In genomic region chr2:144692777-144693176, GRCm38 (mm10) we compare ENCODE assay signal across 20 mouse cellular contexts.
"Had no signal": no experiment of that assay in that cellular context is flagged by ENCODE, and none has a peak within 500 bp of the region (broad histone marks: within the 10 kb centered on the region; RNA-seq: fewer than 3 reads in every experiment).

No protein-coding gene starts in this region.

- H3K9me3 ChIP-seq: intestine, embryonic 15.5 days; limb, embryonic 13.5 days; liver, embryonic 12.5 days; liver, embryonic 15.5 days; midbrain, embryonic 10.5 days; midbrain, embryonic 15.5 days; stomach, embryonic 15.5 days had no signal

- DNase-seq: kidney, adult 11 months; kidney, postnatal 25 days; layer of hippocampus, postnatal 36 days; liver; lung, postnatal 14 days; right cerebral cortex, adult 18-20 months; right cerebral cortex, postnatal 14 days; right cerebral cortex, postnatal 4 days; thymus, postnatal 25 days had no signal

- H3K4me3 ChIP-seq: intestine, embryonic 15.5 days; left cerebral cortex, adult 2 months; limb, embryonic 13.5 days; liver, embryonic 12.5 days; liver, embryonic 15.5 days; midbrain, embryonic 10.5 days; midbrain, embryonic 15.5 days; neural tube, embryonic 13.5 days; stomach, embryonic 15.5 days had no signal

- ATAC-seq: intestine, embryonic 15.5 days; liver, embryonic 12.5 days; midbrain, embryonic 15.5 days had no signal

- H3K27me3 ChIP-seq: intestine, embryonic 15.5 days; limb, embryonic 13.5 days; liver, embryonic 12.5 days; liver, embryonic 15.5 days; midbrain, embryonic 15.5 days; neural tube, embryonic 13.5 days; stomach, embryonic 15.5 days had no signal

- H3K4me2 ChIP-seq: intestine, embryonic 15.5 days; limb, embryonic 13.5 days; liver, embryonic 12.5 days; liver, embryonic 15.5 days; midbrain, embryonic 15.5 days; neural tube, embryonic 13.5 days; stomach, embryonic 15.5 days had no signal

- H3K4me1 ChIP-seq: intestine, embryonic 15.5 days; limb, embryonic 13.5 days; liver, embryonic 12.5 days; liver, embryonic 15.5 days; midbrain, embryonic 10.5 days; midbrain, embryonic 15.5 days; neural tube, embryonic 13.5 days; stomach, embryonic 15.5 days had no signal

- H3K36me3 ChIP-seq: intestine, embryonic 15.5 days; limb, embryonic 13.5 days; liver, embryonic 12.5 days; liver, embryonic 15.5 days; midbrain, embryonic 10.5 days; midbrain, embryonic 15.5 days; neural tube, embryonic 13.5 days; stomach, embryonic 15.5 days had no signal

- H3K9ac ChIP-seq: intestine, embryonic 15.5 days; limb, embryonic 13.5 days; liver, embryonic 12.5 days; liver, embryonic 15.5 days; midbrain, embryonic 15.5 days; neural tube, embryonic 13.5 days; stomach, embryonic 15.5 days had no signal

- H3K27ac ChIP-seq: intestine, embryonic 15.5 days; kidney, postnatal 0 days; left cerebral cortex, adult 2 months; limb, embryonic 13.5 days; liver, embryonic 12.5 days; liver, embryonic 15.5 days; macrophage; midbrain, embryonic 10.5 days; midbrain, embryonic 15.5 days; neural tube, embryonic 13.5 days; stomach, embryonic 15.5 days had no signal
